Mouse (Mus musculus) forebrain, embryonic 13.5 days (tissue): ENCODE measurements around the gene Bbs2. TPM values are rescaled to one million over a fixed set of nuclear protein-coding genes. Genes with fewer than 3 reads are reported as not detected.

Source experiments
- ATAC-seq: fragments of 200-750 bp; cut with Nextera tagmentation; 2 replicates; pipeline ENCODE4 v1.8.0; 2017
- H3K27ac ChIP-seq: fragments of 300-500 bp; sonication (generic); 2 replicates; pipeline ENCODE4 v1.5.1; 2015; ENCODE audit warnings: inconsistent platforms, mild to moderate bottlenecking, moderate library complexity
- H3K27me3 ChIP-seq: fragments of 300-500 bp; sonication (generic); 2 replicates; pipeline ENCODE4 v1.6.1; 2015; ENCODE audit warnings: mild to moderate bottlenecking, inconsistent platforms
- H3K36me3 ChIP-seq: fragments of 300-500 bp; sonication (generic); 2 replicates; pipeline ENCODE4 v1.6.1; 2015; ENCODE audit warnings: mild to moderate bottlenecking, inconsistent platforms; ENCODE audit not compliant: poor library complexity, severe bottlenecking
- H3K4me1 ChIP-seq: fragments of 300-500 bp; sonication (generic); 2 replicates; pipeline ENCODE4 v1.6.1; 2015; ENCODE audit warnings: inconsistent platforms
- H3K4me2 ChIP-seq: fragments of 300-500 bp; sonication (generic); 2 replicates; pipeline ENCODE4 v1.6.1; 2015; ENCODE audit warnings: inconsistent platforms, mild to moderate bottlenecking, moderate library complexity
- H3K4me3 ChIP-seq: fragments of 300-500 bp; sonication (generic); 2 replicates; pipeline ENCODE4 v1.5.1; 2015; ENCODE audit warnings: mild to moderate bottlenecking, inconsistent platforms
- H3K9ac ChIP-seq: fragments of 300-500 bp; sonication (generic); 2 replicates; pipeline ENCODE4 v1.6.1; 2015; ENCODE audit warnings: mild to moderate bottlenecking, inconsistent platforms
- H3K9me3 ChIP-seq: fragments of 300-500 bp; sonication (generic); replicated peaks from 2 replicates; pipeline ENCODE4 v1.6.1; 2016; ENCODE audit warnings: inconsistent platforms
- WGBS: fragments of 180-500 bp; shearing (Covaris S2); methylation state at CpG from one replicate; pipeline ENCODE4 v1.1.7; 2015; 5-methylcytosine and 5-hydroxymethylcytosine counted together
- polyA plus RNA-seq: library from polyadenylated mRNA; unstranded; fragments of >200 nt; fragmentation: Nextera tagmentation; extraction: Ambion mirVana; gene quantifications from 2 replicates; pipeline ENCODE4 v1.2.1, GENCODE M21; 2015

Bbs2 gene
- polyA plus RNA-seq, 1 experiment from 2014 or later: 16.9 TPM

GRCm38 (mm10) chr8:94035200-94035599 lies 63.5 kb downstream of the Bbs2 start:
- no peaks in the 10 kb centered on the region for H3K9me3 ChIP-seq
- H3K4me2 ChIP-seq: peak overlapping the region; percentile 91
- H3K4me1 ChIP-seq: peaks cover 38% of the 10 kb centered on the region
- H3K27me3 ChIP-seq: no peaks in the 10 kb centered on the region
- H3K36me3 ChIP-seq: peaks cover 22% of the 10 kb centered on the region
- no peak overlapping the region for H3K27ac ChIP-seq
- no peak for ATAC-seq
- peak overlapping the region; percentile 77 for H3K4me3 ChIP-seq
- WGBS: 71% methylated on average over 5 of the region's 5 CpGs
- H3K9ac ChIP-seq: peak overlapping the region; percentile 81

DNA sequence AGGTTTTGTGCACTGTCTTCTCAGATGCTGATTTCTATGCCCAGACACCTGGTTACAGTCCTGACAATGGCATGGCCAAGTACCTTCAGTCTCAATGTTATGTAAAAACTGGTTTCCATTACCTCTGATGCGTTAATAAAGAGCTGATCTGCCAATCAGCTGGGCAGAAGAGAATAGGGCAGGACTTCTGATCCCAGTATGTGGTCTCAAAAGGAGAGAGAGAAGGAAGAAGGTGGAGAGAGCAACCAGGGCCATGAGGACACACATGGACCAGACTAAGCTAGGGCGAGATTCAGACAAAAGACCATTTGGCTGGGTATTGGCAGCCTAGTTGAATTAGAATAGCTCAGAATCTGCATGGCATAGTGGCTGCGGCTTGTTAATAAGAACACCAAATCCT lies 65.1 kb downstream of the Bbs2 start:
- Histone ChIP-seq H3K9ac (peak overlapping the region; percentile 34; the same call in 1 of the 2 replicates), H3K4me1 (peaks cover 38% of the 10 kb centered on the region), H3K4me2 (no peak overlapping the region), H3K9me3 (no peaks in the 10 kb centered on the region), H3K4me3 (no peak overlapping the region), H3K36me3 (peaks cover 31% of the 10 kb centered on the region), H3K27ac (peak overlapping the region; percentile 22; the same call in 1 of the 2 replicates), H3K27me3 (no peaks in the 10 kb centered on the region)
- WGBS: 20% methylated on average over 3 of the region's 3 CpGs
- ATAC-seq: no peak

DNA sequence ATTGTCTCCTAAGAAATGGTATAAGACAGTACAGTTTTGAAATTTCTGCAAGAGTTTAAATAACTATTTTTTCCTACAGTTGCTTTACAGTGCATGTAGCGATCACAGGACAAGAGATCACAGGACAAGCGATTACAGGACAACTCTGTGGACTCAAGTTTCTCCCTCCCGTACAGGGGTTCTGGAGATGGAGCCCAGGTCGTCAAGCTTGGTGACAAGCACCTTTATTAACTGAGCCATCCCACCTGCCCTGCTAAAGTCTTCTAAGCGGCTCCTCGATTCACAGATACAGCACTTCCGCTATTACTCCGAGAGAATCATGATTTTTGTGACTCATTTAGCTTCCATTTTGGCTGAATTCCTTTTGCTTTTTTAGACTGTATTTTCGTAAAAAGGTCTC lies 69.0 kb downstream of the Bbs2 start:
- 94% methylated on average over 9 of the region's 9 CpGs for WGBS
- H3K36me3 ChIP-seq: peaks cover 68% of the 10 kb centered on the region
- no peaks in the 10 kb centered on the region for H3K9me3 ChIP-seq
- ATAC-seq: no peak
- no peak overlapping the region for H3K9ac ChIP-seq
- no peak overlapping the region for H3K4me3 ChIP-seq
- no peak overlapping the region for H3K27ac ChIP-seq
- H3K27me3 ChIP-seq: no peaks in the 10 kb centered on the region
- H3K4me1 ChIP-seq: peaks cover 18% of the 10 kb centered on the region
- H3K4me2 ChIP-seq: no peak overlapping the region

- no peak for ATAC-seq
- H3K36me3 ChIP-seq: peaks cover 86% of the 10 kb centered on the region
- WGBS: 98% methylated on average over 6 of the region's 6 CpGs
Measured at GRCm38 (mm10) chr8:94023916-94024315, 74.8 kb downstream of the Bbs2 start.

More at GRCm38 (mm10) chr8:94023916-94024315, 74.8 kb downstream of the Bbs2 start:
- H3K9me3 ChIP-seq: no peaks in the 10 kb centered on the region
- no peak overlapping the region for H3K4me3 ChIP-seq
- H3K4me2 ChIP-seq: no peak overlapping the region
- H3K27ac ChIP-seq: no peak overlapping the region
- H3K4me1 ChIP-seq: no peaks in the 10 kb centered on the region
- H3K27me3 ChIP-seq: no peaks in the 10 kb centered on the region
- H3K9ac ChIP-seq: no peak overlapping the region

Other genes starting within 250 kb of the Bbs2 start
- 50.8 TPM in 2 replicates for gene Amfr, start 86.1 kb downstream of the Bbs2 start, polyA plus RNA-seq
- gene Nudt21, start 61.9 kb downstream of the Bbs2 start, polyA plus RNA-seq: 175 and 190 TPM in 2 replicates
- gene Ogfod1, start 61.7 kb downstream of the Bbs2 start, polyA plus RNA-seq: 13.3 and 14.3 TPM in 2 replicates
- not detected in 2 replicates for gene Mt4, start 38.3 kb upstream of the Bbs2 start, polyA plus RNA-seq
- 188 and 208 TPM in 2 replicates for gene Mt3, start 53.7 kb upstream of the Bbs2 start, polyA plus RNA-seq
- 41.0 and 48.0 TPM in 2 replicates for gene Mt2, start 73.7 kb upstream of the Bbs2 start, polyA plus RNA-seq
- 91.0 and 105 TPM in 2 replicates for gene Mt1, start 80.2 kb upstream of the Bbs2 start, polyA plus RNA-seq
- 83.6 and 98.8 TPM in 2 replicates for gene Nup93, start 115.6 kb upstream of the Bbs2 start, polyA plus RNA-seq
- not detected in 2 replicates for gene Slc12a3, start 230.3 kb upstream of the Bbs2 start, polyA plus RNA-seq